Mouse (Mus musculus): ENCODE results near the gene Zc2hc1b.

- no peak for TF ChIP-seq CTCF (IDR thresholded peaks at IDR 0.05; ENCODE audit: low read depth, low read length)
- TF ChIP-seq POLR2A (IDR thresholded peaks at IDR 0.05; ENCODE audit: extremely low read depth, insufficient read depth, low read length), result no peak
Observed at GRCm38 (mm10) chr10:13102360-13102759, 75.5 kb downstream of the Zc2hc1b start.

All from liver, adult 2 months (tissue).